Mouse (Mus musculus) MEL (cell line): ENCODE measurements around the gene Gm20388.

ENCODE experiments used
- CTCF ChIP-seq, 3 experiments: IDR thresholded peaks in 2 of 3; conservative IDR thresholded peaks in 1 of 3; 2 replicates each; pipeline ENCODE4 v1.5.1; 2011 to 2012; ENCODE audit warnings: low read length in 3 of 3, low read depth in 2 of 3, mild to moderate bottlenecking in 2 of 3, improper control_type of control experiment in 1 of 3, inconsistent platforms in 1 of 3, mixed read lengths in 1 of 3, moderate library complexity in 1 of 3; ENCODE audit not compliant: control insufficient read depth in 1 of 3, insufficient read depth in 1 of 3, poor library complexity in 1 of 3, severe bottlenecking in 1 of 3
- EP300 ChIP-seq, 2 experiments: IDR thresholded peaks; 2 replicates each; pipeline ENCODE4 v1.6.1; 2011; ENCODE audit warnings: improper control_type of control experiment in 2 of 2, low read length in 2 of 2, low read depth in 1 of 2, mild to moderate bottlenecking in 1 of 2
- GABPA ChIP-seq: IDR thresholded peaks from 2 replicates; pipeline ENCODE4 v1.6.1; 2012; ENCODE audit warnings: low read depth, mild to moderate bottlenecking, inconsistent platforms, low read length, improper control_type of control experiment, moderate library complexity
- JUND ChIP-seq: IDR thresholded peaks from 2 replicates; pipeline ENCODE4 v1.6.1; 2011; ENCODE audit warnings: low read depth, mild to moderate bottlenecking, improper control_type of control experiment, low read length
- MEF2A ChIP-seq: IDR thresholded peaks from 2 replicates; pipeline ENCODE4 v1.6.1; 2014; ENCODE audit warnings: low read depth, mild to moderate bottlenecking, inconsistent platforms, low read length, improper control_type of control experiment; ENCODE audit not compliant: poor library complexity, insufficient replicate concordance, severe bottlenecking; ENCODE audit errors: extremely low read depth
- POLR2A ChIP-seq, 2 experiments: IDR thresholded peaks; 2 replicates each; pipeline ENCODE4 v1.6.1; 2011 to 2012; ENCODE audit warnings: low read length in 2 of 2, mild to moderate bottlenecking in 2 of 2, control low read depth in 1 of 2, improper control_type of control experiment in 1 of 2, low read depth in 1 of 2, moderate library complexity in 1 of 2; ENCODE audit not compliant: control insufficient read depth in 1 of 2, insufficient read depth in 1 of 2, poor library complexity in 1 of 2
- RCOR1 ChIP-seq: IDR thresholded peaks from 2 replicates; pipeline ENCODE4 v1.6.1; 2012; ENCODE audit warnings: low read depth, mild to moderate bottlenecking, inconsistent platforms, low read length, improper control_type of control experiment
- USF1 ChIP-seq: IDR thresholded peaks from 2 replicates; pipeline ENCODE4 v1.6.1; 2014; ENCODE audit warnings: low read depth, mild to moderate bottlenecking, inconsistent platforms, low read length, improper control_type of control experiment, moderate library complexity
- USF2 ChIP-seq, 2 experiments: IDR thresholded peaks; 2 replicates each; pipeline ENCODE4 v1.6.1; 2011 to 2012; ENCODE audit warnings: improper control_type of control experiment in 2 of 2, low read length in 2 of 2, borderline replicate concordance in 1 of 2, inconsistent platforms in 1 of 2, low read depth in 1 of 2, mild to moderate bottlenecking in 1 of 2; ENCODE audit not compliant: insufficient read depth in 1 of 2
- ZNF384 ChIP-seq: IDR thresholded peaks from 2 replicates; pipeline ENCODE4 v1.6.1; 2012; ENCODE audit warnings: low read depth, mild to moderate bottlenecking, inconsistent platforms, low read length, improper control_type of control experiment

GRCm38 (mm10) chr8:121990506-121991255, 2080.0 kb downstream of the Gm20388 start:
- no peak for TF ChIP-seq ZNF384
- TF ChIP-seq GABPA = no peak
- no peak for TF ChIP-seq CTCF (IDR thresholded peaks at IDR 0.05 in 2 of 3, conservative IDR thresholded peaks at IDR 0.05 in 1 of 3; ENCODE audit: control insufficient read depth in 1 of 3, insufficient read depth in 1 of 3, low read depth in 2 of 3, low read length in 3 of 3, poor library complexity in 1 of 3, severe bottlenecking in 1 of 3)
- no peak for TF ChIP-seq RCOR1
- TF ChIP-seq MEF2A = no peak
- no peak for TF ChIP-seq EP300 (IDR thresholded peaks at IDR 0.05; ENCODE audit: low read depth in 1 of 2, low read length in 2 of 2)
- TF ChIP-seq POLR2A (IDR thresholded peaks at IDR 0.05; ENCODE audit: control insufficient read depth in 1 of 2, insufficient read depth in 1 of 2, low read depth in 1 of 2, low read length in 2 of 2, poor library complexity in 1 of 2) = no peak
- no peak for TF ChIP-seq JUND
- no peak for TF ChIP-seq USF1
- TF ChIP-seq USF2 (IDR thresholded peaks at IDR 0.05; ENCODE audit: borderline replicate concordance in 1 of 2, insufficient read depth in 1 of 2, low read depth in 1 of 2, low read length in 2 of 2) = no peak
